Mouse (Mus musculus) 3134 (cell line): ENCODE results near the gene Mrps12.

Experiments used
- DNase-seq: peaks from one replicate; pipeline ENCODE4 v3.0.0-alpha.2; 2011; ENCODE audit warnings: low spot score; ENCODE audit not compliant: insufficient read length; ENCODE audit errors: extremely low read depth

The Mrps12 gene

GRCm38 (mm10) chr7:28741709-28742438 is at the start of gene Mrps12, which contains the start of gene Sars2:
TSS of gene Mrps12 (minus strand) at chr7:28741820.
TSS of gene Sars2 (plus strand) at chr7:28741992.
- DNase-seq = peak; percentile 95

GRCm38 (mm10) chr7:28790066-28790806 is 48.6 kb upstream of the Mrps12 start:
- DNase-seq = no peak

GRCm38 (mm10) chr7:28789235-28789634 is 47.6 kb upstream of the Mrps12 start:
- no peak for DNase-seq

- no peak for DNase-seq
Measured at GRCm38 (mm10) chr7:28788307-28789195, 46.9 kb upstream of the Mrps12 start, which contains the start of gene Rinl. TSS of gene Rinl (plus strand) at chr7:28788969.

- DNase-seq = no peak
Measured at GRCm38 (mm10) chr7:28787884-28788283, 46.3 kb upstream of the Mrps12 start.

GRCm38 (mm10) chr7:28785161-28785560 is 43.5 kb upstream of the Mrps12 start:
- no peak for DNase-seq

GRCm38 (mm10) chr7:28781261-28781663 is 39.6 kb upstream of the Mrps12 start:
- DNase-seq = no peak

GRCm38 (mm10) chr7:28780857-28781256 is 39.2 kb upstream of the Mrps12 start:
- no peak for DNase-seq

- peak; percentile 57 for DNase-seq
Measured at GRCm38 (mm10) chr7:28780067-28780658, 38.5 kb upstream of the Mrps12 start.

- no peak for DNase-seq
Measured at GRCm38 (mm10) chr7:28778825-28779224, 37.2 kb upstream of the Mrps12 start.

GRCm38 (mm10) chr7:28775129-28775528 is 33.5 kb upstream of the Mrps12 start:
- no peak for DNase-seq

- DNase-seq = no peak
Measured at GRCm38 (mm10) chr7:28774164-28774563, 32.5 kb upstream of the Mrps12 start.

GRCm38 (mm10) chr7:28773163-28773562 is 31.5 kb upstream of the Mrps12 start:
- DNase-seq = no peak

GRCm38 (mm10) chr7:28771867-28772266 is 30.2 kb upstream of the Mrps12 start:
- no peak for DNase-seq

- DNase-seq = no peak
Measured at GRCm38 (mm10) chr7:28770309-28770708, 28.7 kb upstream of the Mrps12 start.

- no peak for DNase-seq
Measured at GRCm38 (mm10) chr7:28769414-28769958, 27.9 kb upstream of the Mrps12 start.

GRCm38 (mm10) chr7:28767462-28767965 is 25.9 kb upstream of the Mrps12 start, which contains the start of gene Nfkbib:
TSS of gene Nfkbib (minus strand) at chr7:28767512.
- DNase-seq = no peak

GRCm38 (mm10) chr7:28766910-28767309 is 25.3 kb upstream of the Mrps12 start:
- DNase-seq = no peak

GRCm38 (mm10) chr7:28766173-28766879 is 24.7 kb upstream of the Mrps12 start, which contains the start of gene Sirt2:
TSS of gene Sirt2 (plus strand) at chr7:28766735.
- DNase-seq = peak; percentile 90
